Mouse (Mus musculus) embryonic facial prominence, embryonic 10.5 days (tissue): ENCODE measurements around the gene Rdh8. TPM values are rescaled to one million over a fixed set of nuclear protein-coding genes. Genes with fewer than 3 reads are reported as not detected.

ENCODE experiments used
- DNase-seq: peaks from one replicate; pipeline ENCODE4 v3.0.0-alpha.2; 2017; ENCODE audit warnings: low spot score
- H3K27ac ChIP-seq: fragments of 300-500 bp; sonication (generic); replicated peaks from 2 replicates; pipeline ENCODE4 v1.5.1; 2016; ENCODE audit warnings: mild to moderate bottlenecking
- H3K27me3 ChIP-seq: fragments of 300-500 bp; sonication (generic); replicated peaks from 2 replicates; pipeline ENCODE4 v1.6.1; 2016; ENCODE audit warnings: low read depth, mild to moderate bottlenecking; ENCODE audit not compliant: poor library complexity, severe bottlenecking
- H3K36me3 ChIP-seq: fragments of 300-500 bp; sonication (generic); replicated peaks from 2 replicates; pipeline ENCODE4 v1.6.1; 2016; ENCODE audit warnings: mild to moderate bottlenecking, moderate library complexity
- H3K4me1 ChIP-seq: fragments of 300-500 bp; sonication (generic); 2 replicates; pipeline ENCODE4 v1.6.1; 2016
- H3K4me3 ChIP-seq: fragments of 300-500 bp; sonication (generic); 2 replicates; pipeline ENCODE4 v1.5.1; 2016; ENCODE audit warnings: mild to moderate bottlenecking, moderate library complexity
- H3K9me3 ChIP-seq: fragments of 300-500 bp; sonication (generic); 2 replicates; pipeline ENCODE4 v1.6.1; 2016; ENCODE audit warnings: mild to moderate bottlenecking
- WGBS: fragments of 180-500 bp; shearing (Covaris S2); methylation state at CpG from one replicate; pipeline ENCODE4 v1.1.7; 2016; 5-methylcytosine and 5-hydroxymethylcytosine counted together
- polyA plus RNA-seq: library from polyadenylated mRNA; unstranded; fragments of >200 nt; fragmentation: Nextera tagmentation; extraction: Ambion mirVana; gene quantifications from 2 replicates; pipeline ENCODE4 v1.2.1, GENCODE M21; 2016

The Rdh8 gene
- polyA plus RNA-seq, 1 experiment from 2014 or later = not detected

DNA sequence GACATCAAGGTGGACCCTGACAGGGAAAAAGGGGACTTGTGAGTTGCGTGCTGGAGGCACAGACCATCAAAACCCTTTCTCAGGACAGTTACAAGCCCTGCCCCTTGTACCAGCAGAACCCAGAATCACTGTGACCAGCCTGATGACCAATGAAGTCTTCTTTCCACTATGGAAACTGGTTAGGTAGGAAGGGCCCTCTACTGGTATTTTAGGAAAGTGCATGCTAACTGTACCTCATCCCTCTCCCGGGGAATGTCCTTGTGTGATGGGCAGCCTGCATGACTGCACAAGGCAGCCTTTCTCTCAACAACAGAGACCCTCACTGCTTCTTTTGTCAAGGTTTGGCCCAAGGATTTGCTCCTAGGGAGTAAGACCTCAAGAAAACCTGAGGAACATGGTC lies 24.4 kb downstream of the Rdh8 start:
- no peak overlapping the region for H3K27ac ChIP-seq
- no peaks in the 10 kb centered on the region for H3K4me1 ChIP-seq
- H3K36me3 ChIP-seq = no peaks in the 10 kb centered on the region
- no peaks in the 10 kb centered on the region for H3K27me3 ChIP-seq
- DNase-seq = no peak
- no peaks in the 10 kb centered on the region for H3K9me3 ChIP-seq
- 28% methylated on average over 2 of the region's 2 CpGs for WGBS
- no peak overlapping the region for H3K4me3 ChIP-seq

DNA sequence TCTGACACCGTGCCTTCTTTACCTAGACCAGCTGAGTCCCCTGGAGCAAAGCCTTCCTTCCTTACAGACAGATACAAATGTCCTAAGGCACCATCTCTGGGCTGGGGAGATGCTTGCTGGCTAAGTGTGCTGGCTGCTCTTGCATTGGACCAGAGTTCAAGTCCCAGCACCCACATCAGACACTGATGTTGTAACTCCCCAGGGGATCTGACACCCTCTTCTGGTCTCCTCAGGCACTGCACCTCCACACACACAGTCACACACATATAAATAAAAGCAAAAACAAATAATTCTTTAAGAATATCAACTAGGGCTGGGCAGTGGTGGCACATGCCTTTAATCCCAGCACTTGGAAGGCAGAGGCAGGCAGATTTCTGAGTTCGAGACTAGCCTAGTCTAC lies 31.9 kb downstream of the Rdh8 start:
- DNase-seq = no peak
- Histone ChIP-seq H3K4me3 (no peak overlapping the region), H3K9me3 (no peaks in the 10 kb centered on the region), H3K36me3 (no peaks in the 10 kb centered on the region), H3K4me1 (no peaks in the 10 kb centered on the region), H3K27ac (no peak overlapping the region), H3K27me3 (no peaks in the 10 kb centered on the region)
- 88% methylated on average over 2 of the region's 2 CpGs for WGBS

DNA sequence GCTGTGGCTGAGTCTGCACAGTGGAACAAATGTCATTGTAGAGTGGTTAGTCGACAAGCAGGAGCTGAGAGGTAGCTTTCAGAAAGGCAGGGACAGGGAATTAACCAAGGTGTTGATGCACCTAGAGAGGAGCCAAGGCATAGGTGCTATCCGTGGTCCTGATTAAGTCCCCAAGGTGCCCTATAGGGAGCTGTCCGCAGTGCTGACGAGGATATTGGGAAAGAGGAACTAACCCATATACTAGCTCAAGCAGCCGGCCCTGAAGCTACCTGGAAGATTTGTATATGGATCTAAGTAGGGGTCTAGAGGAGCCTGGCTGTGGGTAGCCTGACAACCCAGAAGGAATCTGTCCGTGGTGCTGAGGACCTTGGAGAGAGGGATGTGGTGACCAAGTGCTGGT lies 38.8 kb downstream of the Rdh8 start:
- 10% methylated on average over 6 of the region's 6 CpGs for WGBS
- no peaks in the 10 kb centered on the region for H3K4me1 ChIP-seq

DNA sequence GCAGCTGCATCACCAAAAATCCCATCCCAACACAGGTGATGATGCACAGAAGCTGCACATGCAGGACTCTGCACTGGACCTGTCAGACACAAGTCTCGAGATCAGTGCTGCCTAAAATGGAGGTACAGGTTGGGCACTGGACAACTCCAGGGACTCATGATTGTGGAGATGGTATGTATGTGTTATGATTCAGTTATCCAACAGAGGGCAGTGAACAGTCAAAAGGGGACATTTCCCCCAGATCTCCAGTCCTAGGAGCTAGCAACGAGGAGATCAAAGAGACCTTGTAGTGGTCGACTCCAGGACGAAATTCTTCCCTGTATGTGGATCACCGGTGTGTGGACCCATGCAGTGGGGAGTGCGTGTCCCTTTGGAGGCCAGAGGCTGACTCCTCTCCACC lies 41.6 kb downstream of the Rdh8 start:
- no peaks in the 10 kb centered on the region for H3K27me3 ChIP-seq
- H3K4me3 ChIP-seq = no peak overlapping the region
- H3K4me1 ChIP-seq = no peaks in the 10 kb centered on the region
- no peaks in the 10 kb centered on the region for H3K9me3 ChIP-seq
- DNase-seq = no peak
- 50% methylated on average over 6 of the region's 6 CpGs for WGBS
- H3K36me3 ChIP-seq = no peaks in the 10 kb centered on the region
- H3K27ac ChIP-seq = no peak overlapping the region

More for the DNA sequence above, 38.8 kb downstream of the Rdh8 start:
- DNase-seq = peak; percentile 78
- Histone ChIP-seq H3K4me3 (no peak overlapping the region), H3K27ac (no peak overlapping the region), H3K9me3 (no peaks in the 10 kb centered on the region), H3K36me3 (no peaks in the 10 kb centered on the region), H3K27me3 (no peaks in the 10 kb centered on the region)

DNA sequence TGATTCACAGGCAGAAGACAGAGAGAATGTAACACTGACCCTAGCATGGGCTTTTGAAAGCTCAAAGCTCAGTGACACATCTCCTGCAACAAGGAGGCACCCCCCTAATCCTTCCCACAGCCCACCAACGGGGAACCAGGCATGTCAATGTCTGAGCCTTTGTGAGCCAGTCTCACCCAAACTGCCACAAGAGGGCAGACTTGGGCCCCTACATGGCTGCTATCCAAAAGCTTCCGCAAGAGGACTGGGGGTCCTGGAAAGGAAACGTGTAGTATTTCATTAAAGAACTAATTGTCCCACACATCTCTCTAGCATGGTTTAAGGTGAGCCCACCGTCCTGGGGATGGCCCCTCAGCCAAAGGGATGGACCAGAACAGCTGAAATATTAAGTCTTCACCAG lies 43.5 kb downstream of the Rdh8 start:
- no peak overlapping the region for H3K4me3 ChIP-seq
- no peak overlapping the region for H3K27ac ChIP-seq
- H3K27me3 ChIP-seq = peaks cover 11% of the 10 kb centered on the region
- no peaks in the 10 kb centered on the region for H3K9me3 ChIP-seq
- no peaks in the 10 kb centered on the region for H3K4me1 ChIP-seq
- DNase-seq = peak; percentile 57
- no peaks in the 10 kb centered on the region for H3K36me3 ChIP-seq
- WGBS = 11% methylated on average over 4 of the region's 4 CpGs

DNA sequence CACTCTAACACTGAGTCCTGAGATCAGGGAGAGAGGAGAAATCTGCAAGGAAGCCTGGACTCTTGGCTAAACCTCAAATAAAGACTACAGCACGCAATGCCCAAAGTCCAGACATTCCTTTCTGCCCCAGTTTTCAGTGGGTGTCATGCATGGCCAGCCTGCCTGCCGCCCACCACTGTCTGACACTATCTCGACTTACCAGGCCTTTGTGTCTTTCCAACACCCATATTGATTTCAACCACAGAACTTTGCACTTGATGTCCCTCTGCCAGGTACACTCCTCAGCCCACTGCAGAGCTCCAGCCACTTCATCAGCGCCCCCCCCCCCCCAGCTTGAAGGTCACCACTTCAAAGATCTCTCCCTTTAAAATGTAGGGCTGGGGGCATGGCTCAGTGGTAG lies 43.9 kb downstream of the Rdh8 start:
- Histone ChIP-seq H3K4me3 (no peak overlapping the region), H3K36me3 (no peaks in the 10 kb centered on the region), H3K27me3 (peaks cover 15% of the 10 kb centered on the region), H3K27ac (no peak overlapping the region), H3K4me1 (no peaks in the 10 kb centered on the region), H3K9me3 (no peaks in the 10 kb centered on the region)
- WGBS = 59% methylated on average over 4 of the region's 4 CpGs
- no peak for DNase-seq

DNA sequence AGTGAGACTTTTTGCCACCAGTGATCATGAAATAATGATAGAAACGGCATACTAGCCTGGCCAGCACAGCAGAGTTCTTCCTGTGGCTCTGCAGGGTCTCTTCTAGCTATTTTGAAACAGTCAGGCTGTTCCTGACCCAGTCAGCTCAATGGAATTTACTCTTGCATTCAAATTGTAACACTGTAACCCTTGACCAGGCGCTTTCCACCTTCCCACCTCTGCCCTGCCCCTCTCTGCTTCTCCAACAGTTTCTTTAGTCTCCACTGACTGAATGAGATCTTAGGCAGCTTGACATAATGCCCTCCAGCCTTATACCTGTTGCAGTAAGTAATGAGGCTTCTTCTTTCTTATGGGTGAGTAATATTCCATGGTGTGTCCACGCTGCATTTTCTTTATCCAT lies 48.6 kb downstream of the Rdh8 start:
- no peak for DNase-seq
- no peak overlapping the region for H3K4me3 ChIP-seq
- H3K9me3 ChIP-seq = no peaks in the 10 kb centered on the region
- no peak overlapping the region for H3K27ac ChIP-seq
- H3K4me1 ChIP-seq = peaks cover 10% of the 10 kb centered on the region
- H3K27me3 ChIP-seq = peaks cover 60% of the 10 kb centered on the region
- WGBS = 66% methylated on average over 3 of the region's 3 CpGs
- no peaks in the 10 kb centered on the region for H3K36me3 ChIP-seq

DNA sequence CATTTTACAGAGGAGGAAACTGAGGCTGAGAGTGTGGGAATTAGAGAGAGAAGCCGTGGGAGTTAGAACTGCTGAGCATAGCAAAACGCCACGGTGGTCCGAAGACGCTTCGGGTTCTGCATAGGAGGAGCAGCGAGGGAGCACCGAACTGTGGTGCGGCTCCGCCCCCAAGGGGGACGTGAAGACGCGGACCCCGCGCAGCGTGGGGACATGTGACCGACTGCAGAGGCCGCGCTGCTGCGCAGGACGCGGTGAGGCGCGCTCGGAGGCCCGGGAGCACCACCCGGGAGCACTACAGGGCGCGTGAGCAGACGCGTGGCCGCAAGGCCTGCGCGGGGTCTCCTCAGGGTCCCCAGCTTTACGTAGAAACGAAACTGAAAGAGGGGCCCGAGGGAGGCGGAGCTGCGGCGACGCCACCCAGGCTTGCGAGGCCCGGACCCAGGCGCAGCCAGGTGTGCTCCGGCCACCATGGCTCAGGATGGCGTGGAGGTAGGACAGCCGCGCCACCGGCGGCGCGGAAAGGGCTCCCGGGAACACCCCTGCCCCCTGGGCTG lies 50.2 kb downstream of the Rdh8 start, which contains the start of gene A230050P20Rik:
Gene A230050P20Rik, plus strand, starts transcription at position 195 of the 554 bp plus-strand sequence.
- Histone ChIP-seq H3K27ac (no peak within 1 kb of the TSS), H3K4me3 (peak within 1 kb of the TSS; percentile 51), H3K36me3 (no peaks in the 10 kb centered on the region), H3K27me3 (peaks cover 60% of the 10 kb centered on the region), H3K9me3 (no peaks in the 10 kb centered on the region), H3K4me1 (peaks cover 10% of the 10 kb centered on the region)
- DNase-seq = peak; percentile 32
- 10% methylated on average over 53 of the region's 53 CpGs for WGBS

DNA sequence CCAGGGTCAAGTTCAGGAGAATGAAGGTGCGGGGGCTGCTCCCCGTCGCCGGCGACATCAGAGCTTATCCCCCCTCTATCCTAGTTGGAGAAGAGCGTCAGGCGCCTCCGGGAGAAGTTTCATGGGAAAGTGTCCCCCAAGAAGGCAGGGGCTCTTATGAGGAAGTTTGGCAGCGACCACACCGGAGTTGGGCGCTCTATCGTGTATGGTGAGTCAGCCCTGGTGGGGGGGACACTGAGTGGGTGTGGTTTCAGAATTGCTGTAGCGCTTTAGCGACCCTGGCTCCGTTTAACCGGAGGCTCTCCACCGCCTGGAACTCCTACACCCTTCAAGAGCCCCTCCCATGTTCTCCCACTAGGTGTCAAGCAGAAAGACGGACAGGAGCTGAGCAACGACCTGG lies 50.9 kb downstream of the Rdh8 start:
- Histone ChIP-seq H3K9me3 (no peaks in the 10 kb centered on the region), H3K36me3 (no peaks in the 10 kb centered on the region), H3K4me1 (peaks cover 10% of the 10 kb centered on the region), H3K27ac (no peak overlapping the region), H3K27me3 (peaks cover 60% of the 10 kb centered on the region), H3K4me3 (peak overlapping the region; percentile 51)
- 5% methylated on average over 19 of the region's 19 CpGs for WGBS
- no peak for DNase-seq

DNA sequence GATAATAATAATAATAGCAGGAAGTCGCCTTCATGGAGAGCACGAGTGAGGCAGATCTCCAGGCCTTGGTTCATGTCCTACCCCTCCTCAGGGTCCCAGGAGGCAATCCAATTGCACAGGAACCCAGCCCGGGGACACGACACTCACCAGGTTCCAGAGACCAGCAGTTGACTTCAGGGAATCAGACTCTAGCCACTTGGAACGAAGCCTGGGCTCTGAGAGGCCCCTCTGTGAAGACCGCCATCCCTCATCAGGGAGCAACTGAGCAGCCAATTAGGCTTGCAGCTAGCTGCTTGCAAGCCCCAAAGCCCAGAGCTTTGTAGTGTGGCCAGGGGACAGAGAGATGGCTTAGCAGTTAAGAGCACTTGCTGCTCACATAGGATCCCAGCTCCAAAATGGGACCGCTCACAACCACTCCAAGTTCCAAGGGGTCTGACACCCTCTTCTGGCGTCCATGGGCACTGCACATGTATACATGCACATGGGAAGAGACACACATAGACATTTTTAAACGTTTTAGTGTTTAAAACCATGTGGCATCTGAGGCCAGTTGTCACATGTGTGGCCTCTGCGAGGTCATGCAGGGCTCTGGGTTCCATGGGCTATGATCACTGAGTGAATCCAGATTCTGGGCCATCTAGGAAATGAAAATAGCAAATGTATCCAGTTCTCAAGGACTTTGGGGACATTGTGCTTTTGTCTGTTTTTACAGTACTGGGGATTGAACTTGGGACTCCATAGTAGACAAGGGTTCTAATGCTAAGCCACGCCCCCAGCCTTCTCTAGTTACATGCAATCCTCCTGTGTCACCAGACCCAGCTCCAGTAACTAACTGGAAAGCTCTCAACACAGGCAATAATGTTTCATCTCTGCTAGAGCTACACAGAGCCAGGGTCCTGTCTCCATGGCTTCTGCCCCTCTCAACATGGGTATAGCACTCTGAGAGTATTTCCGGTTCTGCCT lies 52.2 kb downstream of the Rdh8 start:
- Histone ChIP-seq H3K9me3 (no peaks in the 10 kb centered on the region), H3K4me1 (peaks cover 10% of the 10 kb centered on the region), H3K4me3 (no peak overlapping the region), H3K27ac (no peak overlapping the region), H3K36me3 (no peaks in the 10 kb centered on the region), H3K27me3 (peaks cover 60% of the 10 kb centered on the region)
- DNase-seq = no peak
- 75% methylated on average over 12 of the region's 12 CpGs for WGBS

DNA sequence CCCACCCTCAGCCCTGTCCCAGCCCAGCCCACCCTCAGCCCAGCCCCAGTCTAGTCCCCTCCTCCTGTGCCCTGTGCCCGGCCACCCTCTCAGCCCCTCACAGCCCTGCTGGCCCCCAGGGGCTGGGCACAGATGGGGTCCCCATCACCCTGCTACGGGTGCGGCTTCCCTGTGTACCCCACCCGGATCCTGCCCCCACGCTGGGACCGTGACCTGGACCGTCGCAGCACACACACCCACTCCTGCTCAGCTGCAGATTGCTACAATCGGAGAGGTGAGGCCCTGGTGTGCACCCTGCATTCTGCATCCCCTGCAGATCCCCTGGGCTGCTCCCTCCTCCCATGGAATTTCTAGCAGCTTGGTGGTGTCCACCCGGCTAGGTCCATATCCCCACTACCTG lies 54.7 kb downstream of the Rdh8 start:
- Histone ChIP-seq H3K27ac (no peak overlapping the region), H3K27me3 (peaks cover 37% of the 10 kb centered on the region), H3K9me3 (no peaks in the 10 kb centered on the region), H3K4me1 (peaks cover 19% of the 10 kb centered on the region), H3K36me3 (no peaks in the 10 kb centered on the region), H3K4me3 (no peak overlapping the region)
- DNase-seq = no peak
- WGBS = 89% methylated on average over 10 of the region's 10 CpGs

DNA sequence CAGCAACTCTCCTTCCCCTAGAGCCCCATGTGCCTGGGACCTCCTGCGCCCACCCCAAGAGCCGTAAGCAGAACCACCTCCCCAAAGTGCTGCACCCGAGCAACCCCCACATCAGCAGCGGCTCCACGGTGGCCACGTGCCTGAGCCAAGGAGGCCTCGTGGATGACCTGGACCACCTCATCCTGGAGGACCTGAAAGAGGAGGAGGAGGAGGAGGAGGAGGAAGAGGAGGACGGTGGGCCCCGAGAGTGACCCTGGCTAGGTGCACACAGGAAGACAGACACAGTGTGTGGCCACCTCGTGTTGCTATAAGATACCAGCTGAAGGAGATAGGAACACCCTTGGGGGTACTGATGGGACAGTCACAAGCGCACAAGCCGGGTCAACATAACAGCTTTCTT lies 55.2 kb downstream of the Rdh8 start:
- peaks cover 32% of the 10 kb centered on the region for H3K27me3 ChIP-seq
- H3K4me3 ChIP-seq = no peak overlapping the region
- DNase-seq = no peak
- H3K9me3 ChIP-seq = no peaks in the 10 kb centered on the region
- H3K4me1 ChIP-seq = peaks cover 19% of the 10 kb centered on the region
- no peaks in the 10 kb centered on the region for H3K36me3 ChIP-seq
- H3K27ac ChIP-seq = no peak overlapping the region
- WGBS = 91% methylated on average over 12 of the region's 12 CpGs
